Mouse (Mus musculus) midbrain, postnatal 0 days (tissue): Measurements from ENCODE around the gene Pold1. TPM values are rescaled to one million over a fixed set of nuclear protein-coding genes. Genes with fewer than 3 reads are reported as not detected.

Experiments used
- ATAC-seq: fragments of 200-750 bp; cut with Nextera tagmentation; 2 replicates; pipeline ENCODE4 v1.8.0; 2017; ENCODE audit warnings: moderate number of reproducible peaks, mild to moderate bottlenecking, moderate TSS enrichment, moderate library complexity; ENCODE audit not compliant: low FRiP score
- DNase-seq: peaks from one replicate; pipeline ENCODE4 v3.0.0-alpha.2; 2015; ENCODE audit warnings: low spot score
- H3K27ac ChIP-seq: fragments of 300-500 bp; sonication (generic); 2 replicates; pipeline ENCODE4 v1.5.1; 2014; ENCODE audit warnings: low read depth, mild to moderate bottlenecking, low read length, mixed read lengths
- H3K27me3 ChIP-seq: fragments of 300-500 bp; sonication (generic); 2 replicates; pipeline ENCODE4 v1.6.1; 2014; ENCODE audit warnings: low read length, control low read depth, mixed read lengths; ENCODE audit not compliant: insufficient read depth
- H3K36me3 ChIP-seq: fragments of 300-500 bp; sonication (generic); 2 replicates; pipeline ENCODE4 v1.6.1; 2014; ENCODE audit warnings: low read length, control low read depth, mixed read lengths; ENCODE audit not compliant: insufficient read depth
- H3K4me1 ChIP-seq: fragments of 300-500 bp; sonication (generic); 2 replicates; pipeline ENCODE4 v1.6.1; 2014; ENCODE audit warnings: mild to moderate bottlenecking, control low read depth, antibody characterized with exemption, low read length, mixed read lengths; ENCODE audit not compliant: insufficient read depth
- H3K4me2 ChIP-seq: fragments of 300-500 bp; sonication (generic); 2 replicates; pipeline ENCODE4 v1.6.1; 2014; ENCODE audit warnings: low read depth, mild to moderate bottlenecking, low read length, mixed read lengths; ENCODE audit not compliant: poor library complexity, severe bottlenecking
- H3K4me3 ChIP-seq: fragments of 300-500 bp; sonication (generic); 2 replicates; pipeline ENCODE4 v1.5.1; 2014; ENCODE audit warnings: low read depth, mild to moderate bottlenecking, low read length, moderate library complexity
- H3K9ac ChIP-seq: fragments of 300-500 bp; sonication (generic); replicated peaks from 2 replicates; pipeline ENCODE4 v1.6.1; 2014; ENCODE audit warnings: mild to moderate bottlenecking, low read length, moderate library complexity, mixed read lengths; ENCODE audit not compliant: poor library complexity, severe bottlenecking
- H3K9me3 ChIP-seq: fragments of 300-500 bp; sonication (generic); 2 replicates; pipeline ENCODE4 v1.6.1; 2016; ENCODE audit warnings: low read length, control low read depth
- CTCF ChIP-seq: IDR thresholded peaks from 2 replicates; pipeline ENCODE4 v1.5.1; 2016; ENCODE audit warnings: antibody characterized with exemption, mild to moderate bottlenecking
- WGBS: fragments of 180-500 bp; shearing (Covaris S2); extraction: QIAGEN DNeasy Blood & Tissue Kit; methylation state at CpG from one replicate; pipeline ENCODE4 v1.1.7; 2014; 5-methylcytosine and 5-hydroxymethylcytosine counted together
- polyA plus RNA-seq: library from polyadenylated mRNA; unstranded; fragments of >200 nt; fragmentation: Nextera tagmentation; extraction: Ambion mirVana; gene quantifications from 2 replicates; pipeline ENCODE4 v1.2.1, GENCODE M21; 2015
- total RNA-seq: library from RNA; depleted of rRNA; stranded (reverse); fragments of >200 nt; gene quantifications from 2 replicates; pipeline ENCODE4 v1.2.3, GENCODE M21; 2014

The Pold1 gene
- total and polyA plus RNA-seq, 2 experiments from 2014 or later: 9.6 to 17.5 TPM

- peak overlapping the region; percentile 89 for H3K4me2 ChIP-seq
- DNase-seq: peak; percentile 90
- peak overlapping the region; percentile 34 for H3K9ac ChIP-seq
- peak; percentile 69 for ATAC-seq
- H3K36me3 ChIP-seq: peaks cover 19% of the 10 kb centered on the region
- no peak for TF ChIP-seq CTCF
- 0 out of 2 replicates have a peak, but pooled peaks cover 6% of the 10 kb centered on the region for H3K4me1 ChIP-seq
- 0 out of 2 replicates have a peak, but pooled peaks cover 3% of the 10 kb centered on the region for H3K27me3 ChIP-seq
- H3K27ac ChIP-seq: peak overlapping the region; percentile 79
- WGBS: 3% methylated on average over 31 of the region's 32 CpGs
- no peaks in the 10 kb centered on the region for H3K9me3 ChIP-seq
- peak overlapping the region; percentile 72 for H3K4me3 ChIP-seq
These were observed 4.6 kb upstream of the Pold1 start for GRCm38 (mm10) chr7:44553196-44553764.

GRCm38 (mm10) chr7:44552141-44552908 is 3.7 kb upstream of the Pold1 start:
- Histone ChIP-seq H3K4me3 (peak overlapping the region; percentile 72), H3K4me1 (0 out of 2 replicates have a peak, but pooled peaks cover 13% of the 10 kb centered on the region), H3K27me3 (0 out of 2 replicates have a peak, but pooled peaks cover 3% of the 10 kb centered on the region), H3K4me2 (peak overlapping the region; percentile 89), H3K9ac (no peak overlapping the region), H3K27ac (no peak overlapping the region), H3K36me3 (peaks cover 19% of the 10 kb centered on the region), H3K9me3 (no peaks in the 10 kb centered on the region)
- ATAC-seq (no peak), DNase-seq (no peak)
- TF ChIP-seq CTCF: no peak
- WGBS: 90% methylated on average over 31 of the region's 31 CpGs

DNA sequence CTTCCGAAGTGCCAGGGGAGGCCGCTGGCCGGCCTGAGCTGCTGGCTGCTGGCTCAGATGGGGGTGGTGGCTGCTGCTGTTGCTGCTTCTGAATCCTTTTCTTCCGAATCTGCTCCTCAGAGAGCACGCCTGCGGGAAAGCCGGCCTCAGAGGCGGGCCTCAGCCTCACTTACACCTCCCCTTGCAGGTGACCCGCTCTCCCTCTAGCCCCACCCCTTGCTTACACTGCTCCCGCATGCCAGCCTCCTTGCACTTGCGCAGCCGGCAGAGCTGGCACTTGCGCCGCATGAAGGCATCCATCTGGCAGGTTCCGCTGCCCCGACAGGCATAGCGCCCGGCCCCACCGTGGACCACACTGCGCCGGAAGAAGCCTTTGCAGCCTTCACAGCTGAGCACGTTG is 3.1 kb upstream of the Pold1 start:
- H3K36me3 ChIP-seq: peaks cover 19% of the 10 kb centered on the region
- no peak overlapping the region for H3K4me3 ChIP-seq
- no peaks in the 10 kb centered on the region for H3K9me3 ChIP-seq
- H3K4me1 ChIP-seq: 0 out of 2 replicates have a peak, but pooled peaks cover 13% of the 10 kb centered on the region
- no peak for ATAC-seq
- H3K27ac ChIP-seq: no peak overlapping the region
- no peak overlapping the region for H3K9ac ChIP-seq
- no peak overlapping the region for H3K4me2 ChIP-seq
- H3K27me3 ChIP-seq: 0 out of 2 replicates have a peak, but pooled peaks cover 3% of the 10 kb centered on the region
- no peak for TF ChIP-seq CTCF
- no peak for DNase-seq
- WGBS: 85% methylated on average over 22 of the region's 22 CpGs

DNA sequence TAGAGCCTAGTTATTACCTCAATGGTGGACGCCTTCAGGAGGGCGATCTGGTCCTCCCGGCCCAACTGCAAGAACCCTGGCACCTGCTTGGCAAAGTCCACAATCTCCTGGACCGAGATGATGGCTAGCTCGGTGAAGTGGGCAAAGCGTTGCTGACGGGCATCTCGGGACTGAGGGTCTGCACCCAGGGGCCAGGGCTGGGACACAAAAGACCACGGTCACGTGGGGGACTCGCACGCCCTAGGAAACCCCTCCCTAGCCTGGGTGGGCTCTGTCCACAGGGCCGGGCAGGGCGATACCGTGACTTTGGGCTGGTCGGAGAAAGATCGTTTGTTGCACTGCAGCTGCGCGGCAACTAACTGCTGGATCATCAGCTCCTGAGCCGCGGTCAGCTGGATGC is 2.7 kb upstream of the Pold1 start:
- no peak for TF ChIP-seq CTCF
- 95% methylated on average over 21 of the region's 21 CpGs for WGBS
- Histone ChIP-seq H3K4me1 (0 out of 2 replicates have a peak, but pooled peaks cover 13% of the 10 kb centered on the region), H3K27ac (no peak overlapping the region), H3K4me2 (no peak overlapping the region), H3K4me3 (no peak overlapping the region), H3K9me3 (no peaks in the 10 kb centered on the region), H3K27me3 (0 out of 2 replicates have a peak, but pooled peaks cover 3% of the 10 kb centered on the region), H3K9ac (no peak overlapping the region), H3K36me3 (peaks cover 19% of the 10 kb centered on the region)
- ATAC-seq (no peak), DNase-seq (no peak)

- Histone ChIP-seq H3K9ac (no peak overlapping the region), H3K4me1 (0 out of 2 replicates have a peak, but pooled peaks cover 13% of the 10 kb centered on the region), H3K4me2 (no peak overlapping the region), H3K27ac (no peak overlapping the region), H3K9me3 (no peaks in the 10 kb centered on the region), H3K4me3 (no peak overlapping the region), H3K27me3 (0 out of 2 replicates have a peak, but pooled peaks cover under 1% of the 10 kb centered on the region), H3K36me3 (peaks cover 19% of the 10 kb centered on the region)
- DNase-seq (no peak), ATAC-seq (no peak)
- WGBS: 99% methylated on average over 12 of the region's 12 CpGs
- no peak for TF ChIP-seq CTCF
These were observed 1.7 kb upstream of the Pold1 start for GRCm38 (mm10) chr7:44550409-44550678.
